Mouse (Mus musculus) kidney, postnatal 10 days (tissue): ENCODE measurements at regions not wholly inside any gene's neighbourhood (a gene's known extent, or its start where the extent isn't known, plus 50 kb on each side); places are given as distances from the start of the nearest gene placed in this dataset.
A peak's percentile ranks its signal among the peaks of the same experiment; 100 is the strongest.

Experiments
- DNase-seq: peaks from one replicate; pipeline ENCODE4 v3.0.0; 2021; ENCODE audit warnings: mixed read lengths

- DNase-seq = peak; percentile 14
Measured at GRCm38 (mm10) chr10:124733103-124733502, 656.2 kb downstream of the Slc16a7 start.

GRCm38 (mm10) chr10:124732342-124732741 lies 656.9 kb downstream of the Slc16a7 start:
- DNase-seq = no peak

GRCm38 (mm10) chr10:124731219-124731836 lies 657.9 kb downstream of the Slc16a7 start:
- DNase-seq = no peak

- DNase-seq = no peak
Measured at GRCm38 (mm10) chr10:124712647-124713046, 676.6 kb downstream of the Slc16a7 start.

GRCm38 (mm10) chr10:124710954-124711353 lies 678.3 kb downstream of the Slc16a7 start:
- no peak for DNase-seq

GRCm38 (mm10) chr10:124709832-124710231 lies 679.4 kb downstream of the Slc16a7 start:
- DNase-seq = no peak

DNA sequence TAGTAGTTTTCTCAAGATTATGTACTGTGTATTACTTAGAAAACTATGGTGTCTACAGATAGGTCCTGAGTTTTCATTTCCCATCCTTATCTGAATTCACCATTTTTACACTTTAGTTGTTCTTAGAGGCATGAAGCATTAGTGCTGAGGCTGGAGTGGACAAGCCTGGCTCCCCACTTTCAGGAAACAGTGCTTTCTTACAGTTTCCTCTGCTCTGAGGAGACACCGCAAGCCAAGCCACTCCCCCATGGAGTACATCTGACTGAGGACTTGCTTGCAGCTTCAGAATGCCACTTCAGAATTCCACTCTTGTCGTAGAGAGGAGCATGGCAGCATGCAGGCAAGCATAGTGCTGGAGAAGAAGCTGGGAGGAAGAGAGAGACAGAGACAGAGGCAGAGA lies 682.6 kb downstream of the Slc16a7 start:
- DNase-seq = no peak
